Mouse (Mus musculus) pancreas, adult 10 weeks (tissue): ENCODE data around the gene Sft2d2. TPM values are rescaled to one million over a fixed set of nuclear protein-coding genes. Genes with fewer than 3 reads are reported as not detected.

ENCODE experiments used
- polyA plus RNA-seq: library from polyadenylated mRNA; stranded (reverse); fragments of 350-450 nt; fragmentation: Illumina TruSeq; extraction: RNeasy Lipid Tissue Mini Kit (QIAGEN cat#74804); gene quantifications from one replicate; pipeline ENCODE4 v1.2.3, GENCODE M21; 2015; ENCODE audit warnings: low read depth, low replicate concordance; ENCODE audit not compliant: insufficient read depth

The Sft2d2 gene
- 7.4 TPM for polyA plus RNA-seq

GRCm38 (mm10) chr1:165193880-165194661 is at the start of gene Sft2d2:
Sft2d2 (minus strand) TSS chr1:165194438.

GRCm38 (mm10) chr1:165236321-165237298 is 42.4 kb upstream of the Sft2d2 start, which contains the start of gene Tiprl:
Tiprl (minus strand) TSS chr1:165236996.

GRCm38 (mm10) chr1:165160723-165161405 is 33.4 kb downstream of the Sft2d2 start, which contains the start of gene Tbx19:
Tbx19 (minus strand) TSS chr1:165160773.

Other genes starting within 250 kb of the Sft2d2 start
- gene Tbx19, start 33.7 kb downstream of the Sft2d2 start, polyA plus RNA-seq: not detected
- gene Tiprl, start 42.6 kb upstream of the Sft2d2 start, polyA plus RNA-seq: 8.1 TPM
- 0.59 TPM for gene Gpr161, start 101.4 kb upstream of the Sft2d2 start, polyA plus RNA-seq